Mouse (Mus musculus): ENCODE data around the gene Orc2. TPM values are rescaled to one million over a fixed set of nuclear protein-coding genes. Genes with fewer than 3 reads are reported as not detected.

The Orc2 gene
- polyA plus RNA-seq, 1 experiment from 2014 or later, result 28.6 TPM

DNA sequence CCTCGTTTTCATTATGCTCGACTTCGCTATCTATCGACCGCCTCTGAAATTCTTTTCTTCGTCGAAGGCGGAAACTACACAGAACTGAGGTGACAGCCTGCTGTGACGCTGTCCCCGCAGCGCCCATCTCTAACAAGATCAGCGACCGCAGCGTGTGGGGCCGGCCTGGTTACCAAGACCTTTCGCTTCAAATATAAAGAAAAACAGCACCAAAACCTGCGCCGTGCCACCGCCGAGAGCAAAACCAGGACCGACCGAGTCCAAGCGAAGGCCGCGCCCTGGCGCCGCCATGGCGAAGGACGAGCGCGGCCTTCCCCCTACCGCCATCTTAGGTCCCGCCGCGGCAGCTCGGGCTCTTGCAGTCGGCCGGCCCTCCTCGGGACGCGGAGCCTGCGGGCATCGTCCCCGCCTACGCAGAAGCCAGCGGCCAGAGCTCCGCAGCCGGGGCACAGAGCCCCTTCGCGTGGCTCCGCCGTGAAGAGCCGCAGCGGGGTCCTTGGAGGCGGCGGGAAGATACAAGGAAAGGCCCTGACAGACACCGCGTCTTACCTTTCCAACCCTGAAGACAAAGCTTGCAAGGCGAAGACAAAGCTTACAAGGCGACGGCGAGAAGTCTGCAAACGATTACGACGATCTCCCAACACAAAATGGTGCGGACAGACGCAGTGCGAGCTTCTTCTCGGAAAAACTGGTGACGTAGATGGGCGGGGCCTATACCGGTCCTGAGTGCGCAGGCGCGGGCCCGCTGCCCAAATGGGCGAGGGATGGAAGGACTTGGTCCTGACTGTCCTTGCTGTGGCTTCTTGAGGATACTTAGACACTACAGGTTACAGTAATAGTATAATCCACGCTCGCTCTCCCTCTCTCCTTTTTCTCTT lies 81.3 kb downstream of the Orc2 start, which contains the start of gene Clk1:
Clk1 (minus strand) TSS at position 696 of the 878 bp plus-strand sequence.
- Histone ChIP-seq H3K4me1 (replicated peaks) (peaks cover 33% of the 10 kb centered on the region), H3K27ac (replicated peaks) (peak within 1 kb of the TSS; percentile 99), H3K9ac (peak within 1 kb of the TSS; percentile 100), H3K9me3 (replicated peaks) (no peaks in the 10 kb centered on the region), H3K4me3 (replicated peaks) (peak within 1 kb of the TSS; percentile 100), H3K27me3 (no peaks in the 10 kb centered on the region), H3K36me3 (replicated peaks) (peaks cover 31% of the 10 kb centered on the region), H3K4me2 (peak within 1 kb of the TSS; percentile 75)
- under 1% methylated on average over 79 of the region's 79 CpGs for WGBS (ENCODE audit: insufficient replicate concordance)
- ATAC-seq (ENCODE audit: insufficient read depth), result peak; percentile 89

DNA sequence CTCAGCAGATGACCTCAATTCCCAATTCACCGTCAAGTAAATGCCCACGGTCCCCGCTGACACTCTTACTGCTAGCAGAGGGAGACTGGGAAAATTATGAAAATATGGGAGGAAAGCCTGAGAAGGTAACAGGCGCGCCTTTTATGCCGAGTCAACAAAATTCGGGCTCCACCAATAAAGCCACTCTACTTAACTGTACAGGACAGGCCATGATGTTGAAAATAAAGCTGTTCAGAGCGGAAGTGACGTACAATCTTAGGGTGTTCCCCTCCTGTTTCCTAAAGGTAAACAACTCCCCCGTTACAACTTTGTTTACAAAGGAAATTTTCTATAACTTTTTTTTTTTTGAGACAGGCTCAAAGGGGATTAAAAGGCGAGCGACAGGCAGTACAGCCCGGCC lies 82.0 kb downstream of the Orc2 start:
- peak; percentile 64 for ATAC-seq (ENCODE audit: insufficient read depth)
- H3K4me3 ChIP-seq (replicated peaks), result peak overlapping the region; percentile 100
- no peaks in the 10 kb centered on the region for H3K27me3 ChIP-seq
- peak overlapping the region; percentile 75 for H3K4me2 ChIP-seq
- H3K9ac ChIP-seq, result peak overlapping the region; percentile 100
- H3K4me1 ChIP-seq (replicated peaks), result peaks cover 35% of the 10 kb centered on the region
- peaks cover 38% of the 10 kb centered on the region for H3K36me3 ChIP-seq (replicated peaks)
- WGBS (ENCODE audit: insufficient replicate concordance), result 5% methylated on average over 13 of the region's 13 CpGs
- peak overlapping the region; percentile 99 for H3K27ac ChIP-seq (replicated peaks)
- H3K9me3 ChIP-seq (replicated peaks), result no peaks in the 10 kb centered on the region

GRCm38 (mm10) chr1:58420961-58421360 lies 83.9 kb downstream of the Orc2 start:
- Histone ChIP-seq H3K36me3 (replicated peaks) (peaks cover 57% of the 10 kb centered on the region), H3K9ac (no peak overlapping the region), H3K27ac (replicated peaks) (no peak overlapping the region), H3K9me3 (replicated peaks) (no peaks in the 10 kb centered on the region), H3K27me3 (no peaks in the 10 kb centered on the region), H3K4me3 (replicated peaks) (peak overlapping the region; percentile 100), H3K4me2 (peak overlapping the region; percentile 75), H3K4me1 (replicated peaks) (peaks cover 35% of the 10 kb centered on the region)
- WGBS (ENCODE audit: insufficient replicate concordance), result 62% methylated on average over 7 of the region's 7 CpGs
- no peak for ATAC-seq (ENCODE audit: insufficient read depth)

DNA sequence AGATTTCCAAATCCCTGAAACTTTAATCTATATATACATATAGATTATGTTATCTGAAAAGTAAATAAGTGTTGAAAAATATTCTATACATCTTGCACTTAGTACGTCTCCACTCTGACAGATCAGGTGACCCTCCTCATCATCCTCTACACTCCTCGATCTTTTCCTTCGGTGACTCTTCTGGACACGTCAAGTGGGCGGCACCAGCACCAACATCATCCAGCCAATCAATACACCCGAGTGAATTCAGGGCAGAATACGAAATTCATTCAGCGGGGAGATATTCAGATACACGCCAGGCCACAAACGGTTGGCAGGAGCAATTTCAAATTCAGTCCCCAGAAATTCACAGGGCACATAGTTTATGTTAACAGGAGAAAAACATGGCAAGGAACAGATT lies 84.9 kb downstream of the Orc2 start:
- Histone ChIP-seq H3K27ac (replicated peaks) (no peak overlapping the region), H3K27me3 (no peaks in the 10 kb centered on the region)
- 81% methylated on average over 10 of the region's 10 CpGs for WGBS (ENCODE audit: insufficient replicate concordance)

DNA sequence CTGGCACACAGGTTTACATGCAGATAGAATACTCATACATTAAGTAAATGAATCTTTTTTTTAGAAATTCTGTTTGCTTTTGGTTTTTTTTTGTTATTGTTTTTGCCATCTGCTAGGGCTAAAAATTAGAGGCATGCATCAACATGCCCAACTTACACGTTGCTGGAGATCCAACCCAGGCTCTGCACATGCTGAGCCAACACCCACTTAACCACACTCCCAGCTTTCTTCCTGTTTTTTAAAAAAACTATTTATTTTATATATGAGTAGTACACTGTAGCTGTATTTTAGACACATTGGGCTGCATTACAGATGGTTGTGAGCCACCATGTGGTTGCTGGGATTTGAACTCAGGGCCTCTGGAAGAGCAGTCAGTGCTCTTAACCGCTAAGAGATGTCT lies 88.9 kb downstream of the Orc2 start:
- no peaks in the 10 kb centered on the region for H3K27me3 ChIP-seq
- peaks cover 89% of the 10 kb centered on the region for H3K36me3 ChIP-seq (replicated peaks)
- no peaks in the 10 kb centered on the region for H3K9me3 ChIP-seq (replicated peaks)
- no peak overlapping the region for H3K27ac ChIP-seq (replicated peaks)
- no peak overlapping the region for H3K4me2 ChIP-seq
- 73% methylated on average over 2 of the region's 2 CpGs for WGBS (ENCODE audit: insufficient replicate concordance)
- peaks cover 9% of the 10 kb centered on the region for H3K4me1 ChIP-seq (replicated peaks)
- no peak overlapping the region for H3K4me3 ChIP-seq (replicated peaks)
- no peak overlapping the region for H3K9ac ChIP-seq
- no peak for ATAC-seq (ENCODE audit: insufficient read depth)

More for the DNA sequence above, 84.9 kb downstream of the Orc2 start:
- Histone ChIP-seq H3K9me3 (replicated peaks) (no peaks in the 10 kb centered on the region), H3K4me2 (no peak overlapping the region), H3K4me1 (replicated peaks) (peaks cover 33% of the 10 kb centered on the region), H3K4me3 (replicated peaks) (no peak overlapping the region), H3K36me3 (replicated peaks) (peaks cover 65% of the 10 kb centered on the region), H3K9ac (no peak overlapping the region)
- no peak for ATAC-seq (ENCODE audit: insufficient read depth)

DNA sequence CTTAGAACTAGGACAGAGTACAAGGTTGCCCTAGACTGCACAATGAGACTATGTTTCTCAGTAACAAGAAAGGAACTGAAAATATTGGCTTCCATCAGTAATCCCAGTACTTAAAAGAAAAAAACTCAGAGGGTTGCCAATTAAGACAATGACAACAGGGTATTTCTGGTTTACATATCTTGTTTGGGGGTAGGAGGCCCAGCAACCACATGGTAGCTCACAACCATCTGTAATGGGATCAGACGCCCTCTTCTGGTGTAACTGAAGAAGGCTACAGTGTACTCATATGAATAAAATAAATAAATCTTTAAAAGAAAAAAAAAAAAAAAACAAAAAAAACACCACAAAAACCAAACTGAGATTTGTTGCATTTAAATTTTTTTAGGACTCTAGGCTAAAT lies 89.5 kb downstream of the Orc2 start:
- ATAC-seq (ENCODE audit: insufficient read depth), result no peak
- Histone ChIP-seq H3K27ac (replicated peaks) (no peak overlapping the region), H3K4me1 (replicated peaks) (peaks cover 6% of the 10 kb centered on the region), H3K9ac (no peak overlapping the region), H3K27me3 (no peaks in the 10 kb centered on the region), H3K36me3 (replicated peaks) (peaks cover 93% of the 10 kb centered on the region), H3K4me2 (no peak overlapping the region), H3K9me3 (replicated peaks) (no peaks in the 10 kb centered on the region), H3K4me3 (replicated peaks) (no peak overlapping the region)
- WGBS (ENCODE audit: insufficient replicate concordance), result 23% methylated on average over 1 of the region's 1 CpGs

Other genes with a start within 250 kb of the Orc2 start
- not detected in 2 replicates for gene Aox2, start 226.8 kb downstream of the Orc2 start, polyA plus RNA-seq (2015; fragmentation: Nextera tagmentation; extraction: Ambion mirVana)
- 110 and 123 TPM in 2 replicates for gene Bzw1, start 112.2 kb downstream of the Orc2 start, polyA plus RNA-seq (2015; fragmentation: Nextera tagmentation; extraction: Ambion mirVana)
- 79.8 TPM in 2 replicates for gene Clk1, start 81.0 kb downstream of the Orc2 start, polyA plus RNA-seq (2015; fragmentation: Nextera tagmentation; extraction: Ambion mirVana)
- gene Nif3l1, start 60.0 kb downstream of the Orc2 start, polyA plus RNA-seq (2015; fragmentation: Nextera tagmentation; extraction: Ambion mirVana), result 13.2 and 13.9 TPM in 2 replicates
- 20.3 and 20.5 TPM in 2 replicates for gene Ppil3, start 59.6 kb downstream of the Orc2 start, polyA plus RNA-seq (2015; fragmentation: Nextera tagmentation; extraction: Ambion mirVana)
- gene Fam126b, start 81.2 kb upstream of the Orc2 start, polyA plus RNA-seq (2015; fragmentation: Nextera tagmentation; extraction: Ambion mirVana), result 3.5 and 3.6 TPM in 2 replicates
- 73.6 and 93.0 TPM in 2 replicates for gene Ndufb3, start 81.3 kb upstream of the Orc2 start, polyA plus RNA-seq (2015; fragmentation: Nextera tagmentation; extraction: Ambion mirVana)
- gene Als2cr12, start 190.9 kb upstream of the Orc2 start, polyA plus RNA-seq (2015; fragmentation: Nextera tagmentation; extraction: Ambion mirVana), result 0.07 TPM in 1 of 2 replicates, not detected in the other
- 16.3 and 16.9 TPM in 2 replicates for gene Cflar, start 206.4 kb upstream of the Orc2 start, polyA plus RNA-seq (2015; fragmentation: Nextera tagmentation; extraction: Ambion mirVana)

Measured in liver, embryonic 15.5 days (tissue).